ENCODE assay signal across 24 mouse cellular contexts in the genomic region with DNA sequence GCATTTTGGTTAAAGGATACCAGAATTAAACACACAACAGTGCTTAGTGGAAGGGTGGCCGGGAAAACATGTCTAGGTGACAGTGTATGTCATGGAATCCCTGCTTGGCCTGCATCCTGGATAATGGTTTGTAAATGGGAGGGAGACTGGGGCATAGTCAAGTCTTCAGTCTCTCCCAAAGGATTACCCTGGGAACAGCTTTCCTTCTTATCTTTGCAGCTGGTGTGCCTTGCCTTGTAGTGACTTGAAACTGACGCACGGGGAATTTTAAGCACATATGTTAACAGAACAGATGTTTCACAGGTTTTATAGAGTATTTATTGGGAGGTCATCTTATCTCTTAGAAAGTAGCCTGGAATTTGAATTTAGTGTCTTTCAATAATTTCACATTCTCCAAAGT. TPM values are rescaled to one million over a fixed set of nuclear protein-coding genes. Genes with fewer than 3 reads are reported as not detected.
DNase-seq lines count a peak whose midpoint lies in the region; TF ChIP-seq lines count a peak whose summit lies in the region.
"Had no signal": no experiment of that assay in that cellular context is flagged by ENCODE, and none has a peak within 500 bp of the region (broad histone marks: within the 10 kb centered on the region; RNA-seq: fewer than 3 reads in every experiment).

No protein-coding gene starts in this region.

- no peak for TF ChIP-seq POLR2A in myocyte (IDR thresholded peaks at IDR 0.05; ENCODE audit: insufficient read length, low read depth)

- peak overlapping the region; percentile 37 for H3K4me2 ChIP-seq in myocyte (ENCODE audit: low read depth)

- no peaks in the 10 kb centered on the region for H3K27me3 ChIP-seq in myocyte (ENCODE audit: control insufficient read depth, insufficient read depth, insufficient read length)
- H3K27me3 ChIP-seq: CH12.LX, Patski had no signal

- H3K4me3 ChIP-seq in myocyte: no peak overlapping the region

- H3K36me3 ChIP-seq in myocyte (ENCODE audit: control insufficient read depth, insufficient read depth): no peaks in the 10 kb centered on the region
- H3K36me3 ChIP-seq: G1E had no signal

- peak; percentile 80 for DNase-seq in heart, adult 11 months
- DNase-seq in heart, adult 18-20 months: no peak
- DNase-seq in adipocyte (ENCODE audit: low spot score): peak; percentile 15
- DNase-seq in Muller cell, postnatal 12 days (ENCODE audit: inconsistent ontology term): no peak
- no peak for DNase-seq in gastrocnemius, adult 8-10 months (ENCODE audit: low spot score in 2 of 2)
- DNase-seq: adrenal gland, adult 2 months; adrenal gland, adult 8-10 months; adrenal gland, postnatal 10 days; adrenal gland, postnatal 14 days; adrenal gland, postnatal 25 days; adrenal gland, postnatal 36 days; B cell, adult 2 months; cerebellum, adult 11 months; cerebellum, adult 11-12 months; cerebellum, adult 18-20 months; cerebellum, adult 2 months; cerebellum, adult 8-10 months had no signal

- no peaks in the 10 kb centered on the region for H3K79me2 ChIP-seq in myocyte (ENCODE audit: control insufficient read depth, insufficient read depth)

- H3ac ChIP-seq in myocyte (ENCODE audit: control insufficient read depth, insufficient read length): no peak overlapping the region

TF ChIP-seq in myocyte, 11 proteins besides CTCF, POLR2A, EP300 and RAD21:
- peak; percentile 8 for TF ChIP-seq TCF3 (IDR thresholded peaks at IDR 0.05; ENCODE audit: insufficient read length, low read depth)
- TF ChIP-seq SRF (IDR thresholded peaks at IDR 0.05; ENCODE audit: control insufficient read depth, insufficient read length, low read depth): no peak
- TF ChIP-seq POLR2AphosphoS2 (IDR thresholded peaks at IDR 0.05; ENCODE audit: insufficient read length, low read depth): no peak
- peak in 2 of 3 experiments; percentile 52 to 56 for TF ChIP-seq MYOG (IDR thresholded peaks at IDR 0.05; ENCODE audit: control insufficient read depth in 1 of 3, insufficient read depth in 1 of 3, insufficient read length in 2 of 3, low read depth in 2 of 3)
- TF ChIP-seq CEBPB (IDR thresholded peaks at IDR 0.05; ENCODE audit: insufficient read depth, poor library complexity, severe bottlenecking): no peak
- no peak for TF ChIP-seq USF1 (IDR thresholded peaks at IDR 0.05; ENCODE audit: low read depth)
- peak in 2 of 3 experiments; percentile 60 to 68 for TF ChIP-seq MYOD1 (IDR thresholded peaks at IDR 0.05; ENCODE audit: control insufficient read depth in 1 of 3, insufficient read length in 2 of 3, low read depth in 2 of 3)
- no peak for TF ChIP-seq REST (IDR thresholded peaks at IDR 0.05; ENCODE audit: insufficient read depth, insufficient read length)
- TF ChIP-seq E2F4 (IDR thresholded peaks at IDR 0.05; ENCODE audit: insufficient read depth): no peak
- TF ChIP-seq MAX (IDR thresholded peaks at IDR 0.05; ENCODE audit: low read depth): no peak
- peak; percentile 68 for TF ChIP-seq TCF12 (IDR thresholded peaks at IDR 0.05; ENCODE audit: insufficient read depth, poor library complexity, severe bottlenecking)

RNA-seq across cellular contexts. Expression of gene Lypd6, which starts 18.5 kb away (rescaled TPM):
- total RNA-seq in heart, adult 18-20 months (2021): under 1 TPM; 0.26 to 0.74 TPM
- 3.9 TPM for polyA plus RNA-seq in myocyte (2012; fragmentation: generic; extraction: Trizol)
- 1 to 10 TPM in 2 of 4 experiments, under 1 TPM in 2; 0.65 to 2.8 (median 1.3) TPM for total RNA-seq in gastrocnemius, adult 8-10 months (2022)
- total RNA-seq: CH12.LX, G1E, MEL had no signal
- polyA plus RNA-seq: activated CD4-positive, CD25-positive, alpha-beta regulatory T cell, adult 4 months; CD4-positive, CD25-positive, alpha-beta regulatory T cell, adult 4 months; G1E; Patski had no signal

Comparison
In these comparisons a context has a peak if more than half of its experiments do, and no peak if none do; other contexts are left out.
1. DNase-seq: peak in heart, adult 11 months (single experiment) and adipocyte (single experiment); none in heart, adult 18-20 months (0 of 2), Muller cell, postnatal 12 days (single experiment) and gastrocnemius, adult 8-10 months (0 of 2).